In genomic region chr10:25061402-25062055, GRCm38 (mm10) we compare ENCODE assay signal across 15 mouse cellular contexts.
DNase-seq lines count a peak whose midpoint lies in the region; ATAC-seq lines count a peak whose summit lies in the region.
"Had no signal": no experiment of that assay in that cellular context is flagged by ENCODE, and none has a peak within 500 bp of the region (broad histone marks: within the 10 kb centered on the region; RNA-seq: fewer than 3 reads in every experiment).

No protein-coding gene starts in this region.

- H3K27me3 ChIP-seq in heart, embryonic 11.5 days (ENCODE audit: control insufficient read depth, insufficient read depth, low read length), result no peaks in the 10 kb centered on the region
- no peaks in the 10 kb centered on the region for H3K27me3 ChIP-seq in lung, embryonic 16.5 days (ENCODE audit: control insufficient read depth, insufficient read depth, low read depth, low read length)
- no peaks in the 10 kb centered on the region for H3K27me3 ChIP-seq in embryonic facial prominence, embryonic 15.5 days
- H3K27me3 ChIP-seq: liver, embryonic 13.5 days; neural tube, embryonic 12.5 days had no signal

- H3K4me1 ChIP-seq in heart, embryonic 11.5 days (ENCODE audit: control insufficient read depth, insufficient read depth, low read length), result peaks cover 3% of the 10 kb centered on the region; the same call in 1 of the 2 replicates
- peaks cover 6% of the 10 kb centered on the region for H3K4me1 ChIP-seq in lung, embryonic 16.5 days (replicated peaks; ENCODE audit: control insufficient read depth, insufficient read depth, low read length)
- no peaks in the 10 kb centered on the region for H3K4me1 ChIP-seq in embryonic facial prominence, embryonic 15.5 days
- H3K4me1 ChIP-seq: liver, embryonic 13.5 days had no signal

- H3K27ac ChIP-seq in heart, embryonic 11.5 days (ENCODE audit: low read depth, low read length), result no peak overlapping the region
- 0 out of 2 replicates have a peak overlapping the region, but pooled peaks have one; percentile 20 for H3K27ac ChIP-seq in lung, embryonic 16.5 days (ENCODE audit: low read length)
- no peak overlapping the region for H3K27ac ChIP-seq in embryonic facial prominence, embryonic 15.5 days (replicated peaks)
- H3K27ac ChIP-seq: liver, embryonic 13.5 days; midbrain, embryonic 10.5 days; neural tube, embryonic 12.5 days had no signal

- WGBS in heart, embryonic 11.5 days (ENCODE audit: insufficient replicate concordance), result 17% methylated on average over 13 of the region's 13 CpGs
- 13% methylated on average over 13 of the region's 13 CpGs for WGBS in lung, embryonic 16.5 days
- 35% methylated on average over 13 of the region's 13 CpGs for WGBS in embryonic facial prominence, embryonic 15.5 days

- no peak overlapping the region for H3K4me3 ChIP-seq in heart, embryonic 11.5 days (ENCODE audit: low read depth, low read length)
- no peak overlapping the region for H3K4me3 ChIP-seq in lung, embryonic 16.5 days (ENCODE audit: low read length)
- no peak overlapping the region for H3K4me3 ChIP-seq in embryonic facial prominence, embryonic 15.5 days (replicated peaks)
- H3K4me3 ChIP-seq: liver, embryonic 13.5 days; midbrain, embryonic 10.5 days; neural tube, embryonic 12.5 days had no signal

- DNase-seq in heart, adult 8-10 months (ENCODE audit: low spot score), result no peak
- DNase-seq in lung, adult 18-20 months, result no peak
- DNase-seq in mesoderm, embryonic 11.5 days (ENCODE audit: low read depth, low spot score), result peak; percentile 74
- DNase-seq in gastrocnemius, postnatal 25 days, result no peak
- DNase-seq: cerebellum, adult 9-10 months; gastrocnemius, postnatal 36 days; liver, embryonic 13.5 days; right cerebral cortex, postnatal 25 days had no signal

- no peak overlapping the region for H3K9ac ChIP-seq in heart, embryonic 11.5 days (ENCODE audit: low read depth, low read length)
- no peak overlapping the region for H3K9ac ChIP-seq in lung, embryonic 16.5 days (ENCODE audit: low read length)
- no peak overlapping the region for H3K9ac ChIP-seq in embryonic facial prominence, embryonic 15.5 days
- H3K9ac ChIP-seq: liver, embryonic 13.5 days; neural tube, embryonic 12.5 days had no signal

- peak; percentile 77 for ATAC-seq in heart, embryonic 11.5 days (replicated peaks; ENCODE audit: insufficient number of reproducible peaks, low FRiP score, low TSS enrichment)
- ATAC-seq in lung, embryonic 16.5 days (ENCODE audit: low read depth), result peak; percentile 59; the same call in 1 of the 2 replicates
- ATAC-seq in embryonic facial prominence, embryonic 15.5 days (ENCODE audit: insufficient number of reproducible peaks, low FRiP score, low TSS enrichment, low read depth), result peak; percentile 47; the same call in 1 of the 2 replicates
- no peak for ATAC-seq in activated CD4-positive, CD25-positive, alpha-beta regulatory T cell, adult 4 months
- ATAC-seq: forebrain, embryonic 16.5 days had no signal

- no peaks in the 10 kb centered on the region for H3K9me3 ChIP-seq in heart, embryonic 11.5 days (replicated peaks; ENCODE audit: control insufficient read depth, low read length)
- H3K9me3 ChIP-seq in lung, embryonic 16.5 days (ENCODE audit: control insufficient read depth, low read length), result no peaks in the 10 kb centered on the region; the same call in 1 of the 2 replicates
- H3K9me3 ChIP-seq in embryonic facial prominence, embryonic 15.5 days (replicated peaks), result no peaks in the 10 kb centered on the region
- H3K9me3 ChIP-seq: liver, embryonic 13.5 days; midbrain, embryonic 10.5 days had no signal

- H3K36me3 ChIP-seq in heart, embryonic 11.5 days (ENCODE audit: control insufficient read depth, insufficient read depth, low read length), result no peaks in the 10 kb centered on the region
- no peaks in the 10 kb centered on the region for H3K36me3 ChIP-seq in lung, embryonic 16.5 days (ENCODE audit: control insufficient read depth, insufficient read depth, low read length)
- no peaks in the 10 kb centered on the region for H3K36me3 ChIP-seq in embryonic facial prominence, embryonic 15.5 days
- H3K36me3 ChIP-seq: liver, embryonic 13.5 days; midbrain, embryonic 10.5 days; neural tube, embryonic 12.5 days had no signal

- no peak overlapping the region for H3K4me2 ChIP-seq in heart, embryonic 11.5 days
- no peak overlapping the region for H3K4me2 ChIP-seq in lung, embryonic 16.5 days (ENCODE audit: low read depth, low read length)
- no peak overlapping the region for H3K4me2 ChIP-seq in embryonic facial prominence, embryonic 15.5 days (replicated peaks)
- H3K4me2 ChIP-seq: liver, embryonic 13.5 days; neural tube, embryonic 12.5 days had no signal
